Mouse (Mus musculus) gastrocnemius, adult 8-10 months (tissue): Measurements from ENCODE around the gene Ednra. TPM values are rescaled to one million over a fixed set of nuclear protein-coding genes. Genes with fewer than 3 reads are reported as not detected.

Source experiments
- DNase-seq, 2 experiments: peaks; one replicate each; pipeline ENCODE4 v3.0.0; 2022; ENCODE audit warnings: low spot score in 2 of 2
- total RNA-seq, 4 experiments: library from RNA; stranded (reverse); gene quantifications; 2 replicates each; pipeline ENCODE4 v1.2.4; 2022

Ednra gene
- 1 to 10 TPM in 3 of 4 experiments, under 1 TPM in 1; 0.77 to 1.8 (median 1.4) TPM for total RNA-seq

DNA sequence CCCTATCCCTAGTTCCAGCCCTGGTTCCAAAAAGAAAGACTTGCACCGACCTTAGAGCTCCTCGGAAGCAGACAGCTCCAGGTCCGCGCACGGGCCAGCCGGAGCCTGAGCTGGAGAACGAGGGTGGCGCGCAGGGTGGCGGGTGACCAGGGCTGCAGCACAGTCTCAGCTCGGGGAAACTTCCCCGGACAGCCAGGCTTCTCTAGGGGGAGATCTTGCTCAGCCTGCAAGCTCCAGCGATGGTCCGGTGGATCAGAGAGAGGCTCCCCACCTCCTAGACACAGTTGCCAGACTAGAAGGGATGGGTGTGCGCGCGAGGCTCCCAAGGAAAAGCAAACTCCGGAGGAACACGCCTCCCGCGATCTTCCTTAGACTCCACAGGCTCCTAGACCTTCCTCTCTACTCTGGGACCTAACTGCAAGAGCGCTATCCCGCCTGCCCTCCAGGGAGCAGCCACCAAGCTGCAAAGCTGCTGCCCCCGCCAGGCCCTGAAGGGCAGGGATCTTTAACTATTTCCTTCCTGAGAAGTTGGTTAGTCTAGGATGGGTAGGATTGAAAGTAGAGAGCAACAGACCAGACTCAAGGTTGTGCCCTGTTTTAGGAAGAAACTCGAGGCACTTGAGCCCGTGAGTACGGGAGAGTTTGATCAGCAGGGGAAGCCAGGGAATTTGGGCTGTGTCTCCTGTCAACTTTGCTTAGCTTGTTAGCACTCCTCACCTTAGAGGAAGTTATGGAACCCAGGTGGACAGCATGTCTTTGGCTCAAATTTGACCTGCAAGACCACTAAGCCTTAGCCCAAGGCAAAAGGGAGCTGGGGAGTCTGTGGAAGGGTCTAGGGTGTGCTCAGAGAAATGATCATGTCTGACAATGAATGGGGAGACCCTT, at the start of gene Ednra:
Gene Ednra, minus strand, starts transcription at position 419 of the 885 bp plus-strand sequence.
- peak in 1 of 2 experiments; percentile 23 for DNase-seq

DNA sequence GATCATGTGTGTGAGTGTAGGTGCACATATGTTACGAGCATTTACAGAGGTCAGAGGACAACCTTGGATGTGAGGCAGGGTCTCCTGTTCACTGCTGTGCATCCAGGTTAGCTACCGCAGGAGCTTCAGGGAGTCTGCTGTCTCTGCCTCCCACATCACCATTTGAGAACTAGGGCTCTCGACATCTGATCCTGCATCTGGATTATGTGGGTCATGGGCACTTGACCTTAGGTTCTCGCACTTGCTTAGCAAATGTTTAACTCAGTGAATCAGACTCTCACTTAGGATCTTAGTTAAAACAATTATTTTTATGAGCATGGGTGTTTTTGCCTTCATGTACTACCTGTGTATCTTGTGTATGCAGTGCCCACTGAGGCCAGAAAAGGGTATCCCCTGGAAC, 49.6 kb upstream of the Ednra start:
- DNase-seq: no peak

DNA sequence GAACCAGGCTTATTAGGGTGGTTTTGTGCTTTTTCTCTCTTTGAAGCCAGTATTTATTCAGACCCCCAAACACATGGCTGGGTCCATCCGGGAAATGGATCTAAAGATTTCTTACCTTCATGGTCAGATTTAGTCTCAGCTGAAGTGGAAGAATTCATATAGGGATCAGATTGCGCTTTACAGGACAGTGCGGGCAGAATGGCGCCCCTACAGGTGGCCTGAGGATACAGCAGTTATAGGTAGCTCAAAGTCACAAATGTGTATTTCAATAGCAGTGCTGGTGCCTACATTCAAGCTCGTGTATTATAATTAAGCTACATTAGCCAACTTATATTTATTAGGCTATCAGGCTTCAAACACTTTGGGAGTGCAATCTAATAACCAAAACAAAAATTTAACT, 49.0 kb upstream of the Ednra start:
- DNase-seq: no peak

DNA sequence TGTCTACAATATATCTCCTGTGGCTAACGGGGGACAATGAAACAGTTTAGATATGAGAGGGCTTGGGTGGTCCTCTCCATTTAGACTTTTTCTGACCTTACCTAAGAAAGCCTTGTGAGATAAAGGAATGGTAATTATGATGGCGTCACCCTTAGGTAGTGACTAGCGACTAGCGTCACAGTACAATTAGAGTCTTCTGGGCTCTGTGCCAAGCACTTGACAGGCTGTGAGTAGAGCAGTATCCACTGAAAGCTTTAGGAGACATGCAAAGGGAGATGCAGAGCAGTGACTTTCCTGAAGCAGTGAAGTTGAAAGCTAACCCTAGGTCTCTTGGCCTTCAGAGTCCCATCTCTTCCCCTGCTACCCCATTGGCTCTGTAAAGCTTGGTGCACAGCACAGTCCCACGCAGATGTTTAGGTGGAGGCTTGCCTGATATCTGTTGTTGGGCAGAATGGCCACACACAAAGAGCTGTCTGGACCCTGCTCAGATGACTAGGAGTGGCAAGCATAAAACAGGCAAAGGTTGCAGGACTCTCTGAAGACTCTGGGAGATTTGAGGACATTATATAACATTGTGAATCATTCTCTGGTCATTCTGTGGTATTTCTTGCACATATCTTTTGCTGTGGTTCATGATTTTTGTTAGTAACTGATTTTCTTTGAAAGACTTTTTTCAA, 48.1 kb upstream of the Ednra start:
- no peak for DNase-seq

DNA sequence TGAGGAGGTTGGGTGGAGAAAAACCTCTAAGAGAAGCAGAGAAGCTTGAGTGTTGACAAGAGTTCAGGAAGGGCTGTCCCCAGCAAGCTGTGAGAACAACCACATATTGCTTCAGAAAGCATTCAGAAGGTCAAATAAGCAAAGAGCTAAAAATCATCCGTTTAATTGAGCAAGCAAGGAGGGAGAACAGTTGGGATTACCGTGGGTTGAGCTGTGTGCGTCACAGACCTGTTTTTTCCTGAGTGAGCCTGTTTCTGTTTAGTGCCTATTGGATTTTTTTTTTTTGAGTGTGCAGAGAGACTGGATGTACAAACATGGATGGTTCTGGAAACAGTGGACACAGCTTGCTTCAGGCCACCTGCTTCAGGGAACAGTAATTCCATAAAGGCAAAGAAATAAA, 46.7 kb upstream of the Ednra start:
- DNase-seq: no peak

DNA sequence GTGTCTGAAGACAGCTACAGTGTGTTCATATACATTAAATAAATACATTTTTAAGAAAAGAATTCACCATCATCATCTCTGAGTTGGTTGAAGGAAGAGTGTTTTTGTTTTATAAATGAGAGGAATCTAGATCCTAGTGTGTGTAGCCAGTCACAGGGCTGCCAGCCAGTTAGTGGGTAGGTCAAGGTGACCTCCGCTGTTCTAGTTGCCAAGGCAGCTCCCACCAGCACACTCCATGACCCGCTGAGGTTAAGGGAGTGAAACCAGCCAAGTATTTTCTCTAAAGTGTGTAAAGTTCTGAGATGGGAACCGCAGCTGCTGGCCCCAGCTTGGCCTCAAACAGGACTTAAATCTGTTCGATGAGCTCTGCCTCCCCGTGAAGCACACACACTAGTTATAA, 44.7 kb upstream of the Ednra start:
- DNase-seq: no peak

DNA sequence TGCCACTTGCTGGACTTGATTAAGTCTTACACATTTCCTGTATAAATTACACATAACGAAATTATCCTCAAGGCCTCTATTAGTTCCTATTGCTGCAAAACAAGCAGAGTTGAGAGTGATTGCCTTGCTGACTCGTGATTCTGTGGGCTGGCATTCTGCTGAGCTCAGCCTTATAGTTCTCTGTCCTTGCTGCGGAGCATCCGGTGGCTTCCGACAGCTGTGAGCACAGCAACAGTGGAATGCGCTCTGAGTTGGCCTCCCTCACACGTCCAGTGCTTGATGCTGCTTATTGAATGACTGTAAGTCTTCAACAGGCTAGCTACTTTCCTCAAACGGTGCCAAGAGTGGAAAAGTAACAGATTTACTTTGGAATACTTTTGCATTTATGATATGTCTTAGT, 40.0 kb upstream of the Ednra start:
- no peak for DNase-seq

DNA sequence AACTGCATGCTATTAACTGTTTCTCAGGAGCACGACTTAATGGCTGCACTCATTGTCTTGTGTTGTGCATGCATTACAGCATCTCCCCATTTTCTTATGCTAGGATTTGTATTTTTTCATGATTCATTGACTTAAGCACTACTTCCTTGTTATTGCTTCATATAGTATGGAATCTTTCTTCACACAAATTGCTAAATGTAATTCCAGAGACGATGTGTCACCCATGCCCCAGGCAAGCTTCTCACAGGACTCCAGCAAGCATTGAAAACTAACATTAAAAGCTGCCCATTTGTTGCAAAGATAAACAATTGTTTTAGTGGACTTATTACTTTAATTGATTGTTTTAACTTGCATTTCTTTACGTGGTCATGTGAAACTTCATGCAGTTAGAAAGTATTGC, 38.7 kb upstream of the Ednra start:
- no peak for DNase-seq

DNA sequence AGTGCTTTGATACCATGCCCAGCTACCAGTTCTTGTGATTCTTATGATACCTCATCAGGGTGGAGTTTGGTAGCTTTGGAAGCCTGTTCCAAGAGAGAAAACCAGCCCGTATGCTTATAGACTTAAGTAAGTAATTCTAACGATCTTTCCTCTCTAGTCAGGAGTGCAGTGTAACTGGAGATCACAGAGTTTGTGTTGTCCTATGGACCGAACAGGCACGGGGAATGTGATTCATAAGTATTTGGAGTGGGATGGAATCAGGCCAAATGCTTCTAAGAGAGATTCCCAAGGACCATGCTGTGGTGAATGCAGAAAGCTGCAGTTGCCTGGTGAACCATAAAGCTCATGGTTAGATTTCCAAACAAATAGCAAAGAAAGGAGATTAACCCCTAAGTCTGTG, 31.2 kb upstream of the Ednra start:
- no peak for DNase-seq

DNA sequence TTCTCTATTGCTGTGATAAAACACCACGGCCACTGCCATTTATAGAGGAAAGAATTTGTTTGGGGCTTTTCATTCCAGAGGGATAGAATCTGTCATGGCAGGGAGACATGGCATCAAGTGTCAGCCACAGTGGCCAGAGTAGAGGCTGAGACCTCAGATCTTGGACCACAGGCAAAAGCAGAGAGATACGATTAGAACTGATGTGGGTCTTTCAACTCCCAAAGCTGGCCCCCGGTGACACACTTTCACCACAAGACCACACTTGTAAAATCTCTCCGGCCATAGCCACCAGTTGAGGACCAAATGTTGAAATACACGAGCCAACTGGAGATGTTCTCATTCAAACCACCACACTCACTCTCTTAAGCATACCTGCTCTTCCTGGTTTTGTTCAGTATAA, 29.5 kb upstream of the Ednra start:
- DNase-seq: no peak

DNA sequence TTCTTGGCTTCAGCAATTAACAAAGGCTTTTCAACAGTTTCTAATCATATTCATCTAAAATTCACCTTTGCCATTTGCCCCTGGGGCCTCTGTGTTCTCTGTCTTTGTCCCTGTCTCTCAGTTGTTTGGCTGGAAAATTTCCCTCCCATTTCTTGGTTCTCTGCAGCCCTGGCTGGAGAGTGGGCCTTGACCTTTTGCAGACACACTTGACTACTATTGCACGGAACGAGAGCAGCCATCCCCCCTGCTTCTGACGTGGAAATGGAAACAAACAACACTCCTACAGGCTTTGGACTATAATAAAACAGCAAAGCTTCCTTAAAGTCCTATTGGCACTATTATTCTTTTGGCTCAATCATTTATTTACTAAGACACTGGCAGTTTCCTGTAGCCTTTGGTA, 27.8 kb upstream of the Ednra start:
- no peak for DNase-seq

DNA sequence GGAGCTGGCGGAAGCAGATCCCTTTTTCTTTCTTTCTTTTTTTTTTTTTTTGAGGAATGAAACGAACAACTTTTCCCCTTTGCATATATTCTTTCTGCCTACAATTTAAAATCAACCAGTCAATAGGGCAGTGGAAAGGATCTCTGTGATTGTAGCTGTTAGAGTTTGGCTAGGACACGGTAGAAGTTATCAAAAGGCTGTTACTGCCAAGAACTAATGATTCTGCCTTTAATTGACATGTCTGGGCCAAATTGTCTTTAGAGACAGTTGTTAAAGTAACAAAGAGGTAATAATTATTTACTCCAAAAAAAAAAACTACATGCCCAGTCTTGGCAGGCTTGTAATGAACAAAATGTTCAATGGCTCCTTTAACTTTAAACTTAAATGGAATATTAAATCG, 26.1 kb upstream of the Ednra start:
- DNase-seq: no peak

DNA sequence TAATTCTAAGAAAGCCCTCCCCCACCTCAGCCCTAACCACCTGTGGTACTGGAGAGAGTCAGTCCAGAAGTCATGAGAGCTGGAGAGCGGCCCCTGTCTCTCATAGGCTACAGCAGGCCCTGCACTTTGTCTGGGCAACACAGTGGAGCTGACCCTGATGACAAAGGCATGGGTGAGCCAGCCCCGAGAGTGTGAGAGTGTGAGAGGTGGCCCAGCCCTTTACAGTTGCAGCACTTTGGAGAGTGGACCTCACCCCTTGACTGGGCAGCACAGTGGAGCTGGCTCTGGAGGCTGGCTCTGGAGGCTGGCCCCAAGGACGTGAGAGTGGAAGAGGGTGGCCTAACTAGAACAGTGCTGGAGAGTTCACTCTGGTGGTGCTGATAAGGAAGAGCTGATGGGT, 20.2 kb upstream of the Ednra start:
- DNase-seq: no peak

DNA sequence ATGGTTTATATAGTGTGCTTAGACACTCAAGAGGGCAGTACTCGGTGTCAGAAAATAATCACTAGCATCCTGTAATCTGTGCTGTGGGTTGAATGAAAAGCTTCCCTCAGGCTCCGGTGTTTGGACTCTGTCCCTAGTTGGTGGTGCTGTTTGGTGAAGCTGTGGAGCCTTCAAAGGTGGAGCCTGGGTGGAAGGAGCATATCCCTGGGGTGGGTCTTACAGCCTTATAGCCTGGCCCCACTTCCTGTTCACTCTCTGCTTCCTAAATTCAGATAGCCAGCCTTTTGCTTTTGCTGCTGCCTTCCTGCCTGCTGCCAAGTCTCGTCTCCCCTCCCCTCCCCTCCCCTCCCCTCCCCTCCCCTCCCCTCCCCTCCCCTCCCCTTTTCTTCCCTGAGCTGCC, 18.1 kb upstream of the Ednra start:
- DNase-seq: no peak

DNA sequence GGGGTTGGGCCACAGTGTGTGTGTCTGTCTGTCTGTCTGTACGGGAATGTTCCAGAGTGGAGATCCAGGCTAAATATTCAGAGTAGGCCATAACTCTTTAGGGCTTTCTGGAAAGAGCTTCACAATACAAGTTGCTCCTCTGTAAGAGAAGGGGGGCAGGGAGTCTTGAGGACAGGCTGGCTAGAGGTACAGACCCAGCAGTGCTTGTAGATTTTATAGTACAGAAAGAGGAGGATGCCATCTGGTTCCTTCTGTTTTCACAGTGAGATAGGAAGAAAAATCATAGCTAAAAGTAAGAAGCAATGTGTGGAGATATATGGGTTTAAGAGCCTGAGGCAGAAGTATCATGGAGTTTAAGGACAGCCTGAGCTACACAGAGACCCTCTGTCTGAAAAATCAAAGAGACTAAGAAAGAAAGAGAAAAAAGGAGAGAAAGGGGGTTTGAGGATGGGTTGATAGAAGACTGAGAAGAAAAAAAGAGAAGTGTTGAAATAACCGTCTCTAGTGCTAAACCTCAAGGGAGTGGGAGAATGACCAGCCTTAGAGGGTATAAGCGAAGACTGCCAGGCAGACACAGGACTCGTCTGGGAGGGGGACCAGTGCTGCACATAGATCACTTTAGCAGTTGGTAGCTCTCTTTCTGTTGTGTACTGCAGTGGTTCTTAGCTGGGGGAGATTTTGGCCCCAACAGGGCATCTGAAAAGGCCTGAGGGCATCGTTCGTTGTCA, 16.9 kb upstream of the Ednra start:
- no peak for DNase-seq

DNA sequence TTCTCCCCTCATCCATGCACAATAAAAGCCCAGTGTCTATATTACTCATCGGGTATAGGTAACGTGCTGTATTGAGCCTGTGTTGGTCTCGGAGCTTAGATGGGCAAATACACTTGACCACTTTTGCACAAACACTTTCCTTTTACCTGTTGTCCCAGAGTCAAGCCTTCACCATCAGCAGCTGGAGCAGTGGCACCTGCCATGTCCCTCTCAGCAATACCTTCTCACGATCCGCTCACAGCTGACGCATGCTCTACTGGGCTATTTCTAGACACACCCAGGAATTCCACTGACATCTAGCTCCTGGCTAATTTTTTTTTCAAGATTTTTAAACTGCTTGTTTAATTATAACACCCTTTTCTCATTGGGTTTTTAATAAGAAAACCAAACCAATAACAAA, 14.2 kb upstream of the Ednra start:
- no peak for DNase-seq

DNA sequence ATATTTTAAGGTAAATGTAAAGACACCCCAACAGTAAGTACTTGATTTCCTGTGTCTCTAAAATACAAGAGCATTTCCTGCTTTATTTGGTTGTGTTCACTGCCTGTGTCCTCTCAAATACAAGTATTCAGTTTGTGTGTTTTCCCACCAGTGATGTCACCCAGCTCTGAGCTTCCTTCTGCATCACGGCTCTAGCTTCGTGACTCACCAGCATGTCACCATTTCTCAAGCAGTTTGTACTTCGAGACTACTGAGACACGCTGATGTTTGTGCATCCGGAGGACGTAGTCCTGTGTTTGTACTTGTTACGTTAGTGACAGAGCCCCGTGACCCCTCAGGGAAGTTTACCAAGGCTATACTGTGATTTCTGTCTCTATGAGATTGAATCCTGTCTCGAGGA, 13.1 kb upstream of the Ednra start:
- DNase-seq: no peak

DNA sequence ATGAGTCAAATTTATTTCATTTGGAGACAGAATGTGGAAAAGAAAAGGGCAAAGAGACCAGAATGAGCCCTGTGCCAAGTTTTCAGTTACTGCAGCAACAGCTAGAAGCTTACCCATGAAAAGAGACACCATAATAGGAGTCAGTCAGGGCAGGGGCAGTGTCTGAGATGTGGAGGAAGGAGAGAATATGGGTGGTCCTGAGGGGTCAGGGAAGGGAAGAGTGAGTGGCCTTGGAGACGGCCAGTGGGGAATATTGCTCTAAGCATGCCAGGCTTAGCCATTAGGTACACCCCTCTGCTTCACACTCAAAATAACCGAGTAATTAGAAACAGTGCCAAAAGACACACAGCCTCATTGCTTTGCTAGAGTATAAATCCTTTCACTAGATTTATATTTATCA, 9.5 kb upstream of the Ednra start:
- DNase-seq: no peak

DNA sequence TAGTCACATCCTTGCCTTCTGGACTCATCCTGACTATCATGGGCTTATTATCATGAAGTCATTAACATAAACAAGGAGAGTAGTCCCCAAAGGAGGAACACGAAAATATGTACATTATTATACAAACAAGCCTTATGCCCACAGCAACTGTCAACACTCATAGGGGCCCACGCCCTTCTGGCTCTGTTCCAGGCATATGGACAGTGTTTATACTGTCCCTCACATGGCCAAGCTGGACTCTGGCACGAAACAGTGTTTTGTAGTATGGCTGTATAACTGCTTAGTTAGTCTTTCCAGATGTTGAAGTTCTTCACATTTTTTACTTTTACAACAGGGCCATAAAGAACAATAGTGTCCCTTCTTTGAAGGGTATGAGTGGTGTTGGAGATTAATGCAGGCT, 8.7 kb upstream of the Ednra start:
- no peak for DNase-seq

DNA sequence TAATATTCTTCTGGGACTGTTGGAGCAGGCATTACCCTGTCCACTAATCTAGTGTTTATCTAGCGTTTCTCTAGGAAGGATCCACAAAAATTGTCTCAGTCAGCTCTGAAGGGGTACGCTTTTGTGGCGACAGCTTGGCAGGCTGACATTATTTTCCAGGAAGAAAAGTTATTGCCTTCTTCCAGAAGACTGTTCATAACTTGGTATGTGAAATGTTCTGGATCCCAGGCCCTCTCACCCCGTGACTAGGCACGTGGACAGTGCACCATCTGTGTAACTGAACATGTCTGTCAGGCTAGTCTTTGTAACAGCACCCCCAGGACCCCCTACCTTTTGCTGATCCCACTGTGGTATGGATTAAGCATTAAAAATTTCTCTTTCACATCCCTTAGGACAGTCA, 1.1 kb upstream of the Ednra start:
- no peak for DNase-seq

DNA sequence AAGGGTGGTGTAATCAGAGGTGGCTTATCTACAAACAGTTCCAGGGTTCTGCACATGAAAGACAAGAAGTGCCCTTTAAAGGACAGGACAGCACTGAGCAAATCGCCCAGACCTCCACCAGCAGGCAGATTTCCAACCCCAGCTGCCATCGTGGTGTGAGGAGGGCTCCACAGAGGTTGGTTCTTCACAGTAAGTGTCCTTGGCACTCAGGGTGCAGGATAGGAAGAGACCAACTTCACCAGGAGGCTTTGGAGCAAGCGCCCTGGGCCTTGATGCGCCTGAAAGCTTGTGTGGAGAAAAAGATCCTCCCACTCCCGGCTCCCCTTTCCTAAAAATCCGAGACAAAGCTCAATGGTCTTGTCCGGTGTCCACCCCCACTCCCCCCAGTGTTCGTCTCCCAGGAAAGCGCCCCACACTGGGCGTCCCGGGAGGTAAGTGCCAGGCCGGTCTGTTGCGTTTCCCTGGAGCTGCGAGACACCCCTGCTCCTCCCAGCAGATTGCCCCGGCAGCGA, 674 bp downstream of the Ednra start:
- no peak for DNase-seq

DNA sequence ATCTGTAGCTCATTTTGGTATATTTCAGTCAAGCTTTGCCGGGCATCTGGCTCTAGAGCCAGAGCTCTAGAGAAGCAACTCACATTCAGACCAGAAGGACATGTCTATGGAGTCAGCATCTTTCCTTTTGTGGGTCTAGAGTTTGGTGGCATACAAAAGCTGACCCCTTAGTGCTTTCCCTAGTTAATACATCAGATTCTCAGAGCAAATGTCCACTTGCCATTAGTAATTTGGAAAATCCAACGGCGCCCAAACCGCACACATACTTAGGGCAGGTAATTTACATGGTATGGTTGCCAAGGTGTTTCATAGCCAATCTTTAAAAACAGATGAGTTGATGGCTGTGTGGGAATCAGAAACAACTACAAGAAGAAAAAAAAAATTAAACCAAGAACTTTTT, 1.2 kb downstream of the Ednra start:
- no peak for DNase-seq
